Mouse (Mus musculus) neural tube, embryonic 11.5 days (tissue): ENCODE measurements at regions not wholly inside any gene's neighbourhood (a gene's known extent, or its start where the extent isn't known, plus 50 kb on each side); places are given as distances from the start of the nearest gene placed in this dataset.
"Not testable (repeated sequence)": the region's sequence is repeated elsewhere in the genome, so short reads cannot be mapped to it uniquely, and the experiment has no call there.

ENCODE experiments used
- ATAC-seq: fragments of 200-750 bp; cut with Nextera tagmentation; 2 replicates; pipeline ENCODE4 v1.8.0; 2017; ENCODE audit warnings: moderate number of reproducible peaks, mild to moderate bottlenecking, moderate TSS enrichment, moderate library complexity; ENCODE audit not compliant: insufficient read depth, low FRiP score, low TSS enrichment
- DNase-seq: peaks from one replicate; pipeline ENCODE4 v3.0.0-alpha.2; 2015; ENCODE audit warnings: low spot score
- H3K27ac ChIP-seq: fragments of 300-500 bp; sonication (generic); 2 replicates; pipeline ENCODE4 v1.5.1; 2014; ENCODE audit warnings: low read depth, mild to moderate bottlenecking, low read length
- H3K27me3 ChIP-seq: fragments of 300-500 bp; sonication (generic); 2 replicates; pipeline ENCODE4 v1.6.1; 2014; ENCODE audit warnings: mild to moderate bottlenecking, low read length, mixed read lengths; ENCODE audit not compliant: control insufficient read depth, insufficient read depth
- H3K36me3 ChIP-seq: fragments of 300-500 bp; sonication (generic); 2 replicates; pipeline ENCODE4 v1.6.1; 2014; ENCODE audit warnings: mild to moderate bottlenecking, low read length, moderate library complexity, mixed read lengths; ENCODE audit not compliant: control insufficient read depth, insufficient read depth
- H3K4me1 ChIP-seq: fragments of 300-500 bp; sonication (generic); 2 replicates; pipeline ENCODE4 v1.6.1; 2014; ENCODE audit warnings: low read length, mixed read lengths; ENCODE audit not compliant: control insufficient read depth, insufficient read depth
- H3K4me2 ChIP-seq: fragments of 300-500 bp; sonication (generic); 2 replicates; pipeline ENCODE4 v1.6.1; 2014; ENCODE audit warnings: low read depth, mild to moderate bottlenecking, moderate library complexity
- H3K4me3 ChIP-seq: fragments of 300-500 bp; sonication (generic); 2 replicates; pipeline ENCODE4 v1.5.1; 2014; ENCODE audit warnings: low read depth, low read length
- H3K9ac ChIP-seq: fragments of 300-500 bp; sonication (generic); 2 replicates; pipeline ENCODE4 v1.6.1; 2014; ENCODE audit warnings: mild to moderate bottlenecking, low read length
- H3K9me3 ChIP-seq: fragments of 300-500 bp; sonication (generic); 2 replicates; pipeline ENCODE4 v1.6.1; 2016; ENCODE audit warnings: low read length; ENCODE audit not compliant: control insufficient read depth
- WGBS: fragments of 180-500 bp; shearing (Covaris S2); extraction: QIAGEN DNeasy Blood & Tissue Kit; methylation state at CpG from one replicate; pipeline ENCODE4 v1.1.7; 2014; 5-methylcytosine and 5-hydroxymethylcytosine counted together

GRCm38 (mm10) chr2:48349794-48350193 is 464.1 kb upstream of the Acvr2a start:
- ATAC-seq (no peak), DNase-seq (no peak)
- no peak overlapping the region for H3K9ac ChIP-seq
- H3K27me3 ChIP-seq: no peaks in the 10 kb centered on the region
- no peaks in the 10 kb centered on the region for H3K36me3 ChIP-seq
- H3K27ac ChIP-seq: no peak overlapping the region
- no peak overlapping the region for H3K4me3 ChIP-seq
- no peak overlapping the region for H3K4me2 ChIP-seq
- H3K9me3 ChIP-seq: no peaks in the 10 kb centered on the region
- H3K4me1 ChIP-seq: no peaks in the 10 kb centered on the region
- 87% methylated on average over 3 of the region's 3 CpGs for WGBS

GRCm38 (mm10) chr2:48350206-48350605 is 463.7 kb upstream of the Acvr2a start:
- 72% methylated on average over 1 of the region's 1 CpGs for WGBS

GRCm38 (mm10) chr2:48371572-48371971 is 442.3 kb upstream of the Acvr2a start:
- not testable (repeated sequence) for H3K4me1 ChIP-seq, H3K36me3 ChIP-seq, ATAC-seq, H3K4me3 ChIP-seq, DNase-seq, H3K9me3 ChIP-seq, H3K4me2 ChIP-seq, H3K27me3 ChIP-seq, H3K27ac ChIP-seq, H3K9ac ChIP-seq
- WGBS: 90% methylated on average over 4 of the region's 4 CpGs

More at GRCm38 (mm10) chr2:48350206-48350605, 463.7 kb upstream of the Acvr2a start:
- DNase-seq (no peak), ATAC-seq (no peak)
- Histone ChIP-seq H3K9ac (no peak overlapping the region), H3K9me3 (no peaks in the 10 kb centered on the region), H3K4me1 (no peaks in the 10 kb centered on the region), H3K27me3 (no peaks in the 10 kb centered on the region), H3K4me3 (no peak overlapping the region), H3K27ac (no peak overlapping the region), H3K36me3 (no peaks in the 10 kb centered on the region), H3K4me2 (no peak overlapping the region)

GRCm38 (mm10) chr2:48373086-48373485 is 440.8 kb upstream of the Acvr2a start:
- no peaks in the 10 kb centered on the region for H3K4me1 ChIP-seq
- no peaks in the 10 kb centered on the region for H3K9me3 ChIP-seq
- no peaks in the 10 kb centered on the region for H3K36me3 ChIP-seq
- no peak overlapping the region for H3K9ac ChIP-seq
- no peak overlapping the region for H3K4me3 ChIP-seq
- H3K4me2 ChIP-seq: no peak overlapping the region
- DNase-seq (no peak), ATAC-seq (no peak)
- H3K27ac ChIP-seq: no peak overlapping the region
- no peaks in the 10 kb centered on the region for H3K27me3 ChIP-seq

GRCm38 (mm10) chr2:48374302-48374701 is 439.6 kb upstream of the Acvr2a start:
- 80% methylated on average over 4 of the region's 4 CpGs for WGBS
- ATAC-seq: no peak

GRCm38 (mm10) chr2:48378160-48378559 is 435.7 kb upstream of the Acvr2a start:
- Histone ChIP-seq H3K4me1 (no peaks in the 10 kb centered on the region), H3K4me2 (no peak overlapping the region), H3K27ac (no peak overlapping the region), H3K27me3 (no peaks in the 10 kb centered on the region), H3K4me3 (no peak overlapping the region), H3K9ac (no peak overlapping the region), H3K36me3 (no peaks in the 10 kb centered on the region), H3K9me3 (no peaks in the 10 kb centered on the region)
- DNase-seq: no peak
- no peak for ATAC-seq
- WGBS: 76% methylated on average over 1 of the region's 1 CpGs

More at GRCm38 (mm10) chr2:48374302-48374701, 439.6 kb upstream of the Acvr2a start:
- Histone ChIP-seq H3K27me3 (no peaks in the 10 kb centered on the region), H3K9ac (no peak overlapping the region), H3K9me3 (no peaks in the 10 kb centered on the region), H3K4me3 (no peak overlapping the region), H3K4me2 (no peak overlapping the region), H3K4me1 (no peaks in the 10 kb centered on the region), H3K27ac (no peak overlapping the region), H3K36me3 (no peaks in the 10 kb centered on the region)
- DNase-seq: no peak

- H3K36me3 ChIP-seq: no peaks in the 10 kb centered on the region
- DNase-seq: no peak
- H3K4me1 ChIP-seq: no peaks in the 10 kb centered on the region
- H3K9me3 ChIP-seq: no peaks in the 10 kb centered on the region
- no peaks in the 10 kb centered on the region for H3K27me3 ChIP-seq
- no peak overlapping the region for H3K27ac ChIP-seq
- ATAC-seq: no peak
- no peak overlapping the region for H3K4me2 ChIP-seq
- WGBS: 91% methylated on average over 2 of the region's 2 CpGs
- H3K9ac ChIP-seq: no peak overlapping the region
- H3K4me3 ChIP-seq: no peak overlapping the region
Measured at GRCm38 (mm10) chr2:48378749-48379148, 435.2 kb upstream of the Acvr2a start.

GRCm38 (mm10) chr2:48380140-48380539 is 433.8 kb upstream of the Acvr2a start:
- WGBS: 62% methylated on average over 5 of the region's 5 CpGs
- no peaks in the 10 kb centered on the region for H3K4me1 ChIP-seq
- no peaks in the 10 kb centered on the region for H3K27me3 ChIP-seq
- H3K9me3 ChIP-seq: no peaks in the 10 kb centered on the region
- ATAC-seq (no peak), DNase-seq (no peak)
- no peaks in the 10 kb centered on the region for H3K36me3 ChIP-seq
- H3K9ac ChIP-seq: no peak overlapping the region
- no peak overlapping the region for H3K27ac ChIP-seq
- no peak overlapping the region for H3K4me3 ChIP-seq
- no peak overlapping the region for H3K4me2 ChIP-seq

GRCm38 (mm10) chr2:48380786-48381185 is 433.1 kb upstream of the Acvr2a start:
- DNase-seq (no peak), ATAC-seq (no peak)
- Histone ChIP-seq H3K27ac (no peak overlapping the region), H3K9ac (no peak overlapping the region), H3K4me1 (no peaks in the 10 kb centered on the region), H3K9me3 (no peaks in the 10 kb centered on the region), H3K4me3 (no peak overlapping the region), H3K4me2 (no peak overlapping the region), H3K27me3 (no peaks in the 10 kb centered on the region), H3K36me3 (no peaks in the 10 kb centered on the region)
- WGBS: 83% methylated on average over 2 of the region's 2 CpGs
